Mouse (Mus musculus) small intestine, adult 2 months (tissue): ENCODE results near the gene Slc45a3.

Source experiments
- CTCF ChIP-seq: fragments of 200-500 bp; IDR thresholded peaks from 2 replicates; pipeline ENCODE4 v1.5.1; 2012; ENCODE audit warnings: low read depth, mild to moderate bottlenecking, control low read depth, inconsistent platforms, low read length, moderate library complexity, mixed read lengths; ENCODE audit not compliant: insufficient replicate concordance, insufficient read length; ENCODE audit errors: extremely low read depth
- POLR2A ChIP-seq: fragments of 200-500 bp; IDR thresholded peaks from 2 replicates; pipeline ENCODE4 v1.6.1; 2012; ENCODE audit warnings: low read depth, mild to moderate bottlenecking, control low read depth, inconsistent platforms, low read length, moderate library complexity

- peak; percentile 40; the same call in 1 of the 2 replicates for TF ChIP-seq CTCF
- no peak for TF ChIP-seq POLR2A
Measured at GRCm38 (mm10) chr1:132000506-132000905, 37.7 kb downstream of the Slc45a3 start.
